Mouse (Mus musculus): ENCODE measurements around the gene Fancc. TPM values are rescaled to one million over a fixed set of nuclear protein-coding genes. Genes with fewer than 3 reads are reported as not detected.
A peak's percentile ranks its signal among the peaks of the same experiment; 100 is the strongest.

Gene Fancc
- polyA plus RNA-seq, 1 experiment from 2014 or later, result 23.4 TPM

DNA sequence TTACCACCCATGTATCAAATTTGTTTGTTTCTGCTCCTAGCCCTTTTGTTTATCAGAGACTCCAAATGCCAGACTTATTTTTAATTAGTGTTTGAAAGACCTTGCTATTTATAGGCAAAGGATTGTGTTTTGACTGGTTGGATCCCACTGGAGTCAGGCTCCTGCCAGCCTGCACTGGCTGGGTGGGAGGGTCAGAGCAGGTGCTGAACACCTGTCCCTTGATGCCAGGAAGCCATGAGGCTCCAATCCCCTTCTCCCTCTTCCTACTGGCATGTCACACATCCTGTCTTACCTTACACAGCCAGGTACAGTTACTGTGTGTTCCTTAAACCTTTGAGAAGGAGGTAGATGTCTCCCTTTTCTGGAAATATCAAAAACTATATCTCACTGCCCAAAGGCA, 213.8 kb downstream of the Fancc start:
- no peak overlapping the region for H3K27ac ChIP-seq
- no peak overlapping the region for H3K4me3 ChIP-seq
- H3K27me3 ChIP-seq (ENCODE audit: insufficient read depth, poor library complexity, severe bottlenecking), result peaks cover 31% of the 10 kb centered on the region
- peaks cover 31% of the 10 kb centered on the region for H3K4me1 ChIP-seq (replicated peaks)
- peaks cover 39% of the 10 kb centered on the region for H3K36me3 ChIP-seq
- DNase-seq (ENCODE audit: low spot score), result no peak
- H3K9me3 ChIP-seq, result no peaks in the 10 kb centered on the region

DNA sequence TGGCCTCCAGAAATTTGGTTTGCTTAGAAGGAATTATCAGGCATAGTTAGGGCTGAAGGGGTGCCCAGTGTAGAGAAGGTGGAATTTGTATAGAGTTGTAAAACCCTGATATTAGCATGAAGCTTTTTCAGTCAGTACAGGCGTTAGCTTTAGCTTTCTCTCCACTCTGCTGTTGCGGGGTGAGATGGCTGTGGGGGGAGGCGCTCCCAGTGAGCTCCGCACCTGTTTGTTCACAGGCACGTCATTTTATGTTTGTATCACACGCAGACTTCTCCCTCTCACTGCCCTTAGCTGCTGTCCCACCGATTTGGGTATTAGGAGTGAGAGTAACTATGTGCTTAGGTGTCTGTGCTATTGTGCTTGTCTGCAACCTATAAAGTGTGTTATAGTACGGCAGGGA, 215.9 kb downstream of the Fancc start:
- WGBS, result 88% methylated on average over 8 of the region's 8 CpGs
- Histone ChIP-seq H3K27ac (no peak overlapping the region), H3K4me1 (replicated peaks) (peaks cover 37% of the 10 kb centered on the region)

DNA sequence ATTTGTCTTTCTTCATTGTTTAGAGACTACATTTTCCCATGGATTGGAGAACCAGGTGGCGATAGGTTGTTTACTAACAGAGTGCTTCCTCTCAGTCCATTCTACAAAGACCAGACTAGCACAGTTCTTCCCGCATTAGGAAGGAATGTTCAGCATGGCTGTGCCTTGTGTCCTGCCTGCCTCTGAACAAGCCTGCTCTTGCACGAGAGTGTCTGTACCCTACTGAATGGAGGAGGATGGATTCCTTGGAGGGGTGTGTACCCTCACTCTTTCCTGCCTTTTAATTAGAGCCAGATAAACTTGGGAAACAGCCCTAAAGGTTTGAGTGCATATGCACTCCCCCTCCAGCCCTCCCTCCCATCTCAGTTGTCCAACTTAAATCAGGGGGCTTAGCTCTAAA, 216.7 kb downstream of the Fancc start:
- H3K4me3 ChIP-seq, result no peak overlapping the region

More for the DNA sequence above, 215.9 kb downstream of the Fancc start:
- no peak for DNase-seq (ENCODE audit: low spot score)
- peaks cover 43% of the 10 kb centered on the region for H3K27me3 ChIP-seq (ENCODE audit: insufficient read depth, poor library complexity, severe bottlenecking)
- peaks cover 24% of the 10 kb centered on the region for H3K36me3 ChIP-seq
- no peak overlapping the region for H3K4me3 ChIP-seq
- no peaks in the 10 kb centered on the region for H3K9me3 ChIP-seq

DNA sequence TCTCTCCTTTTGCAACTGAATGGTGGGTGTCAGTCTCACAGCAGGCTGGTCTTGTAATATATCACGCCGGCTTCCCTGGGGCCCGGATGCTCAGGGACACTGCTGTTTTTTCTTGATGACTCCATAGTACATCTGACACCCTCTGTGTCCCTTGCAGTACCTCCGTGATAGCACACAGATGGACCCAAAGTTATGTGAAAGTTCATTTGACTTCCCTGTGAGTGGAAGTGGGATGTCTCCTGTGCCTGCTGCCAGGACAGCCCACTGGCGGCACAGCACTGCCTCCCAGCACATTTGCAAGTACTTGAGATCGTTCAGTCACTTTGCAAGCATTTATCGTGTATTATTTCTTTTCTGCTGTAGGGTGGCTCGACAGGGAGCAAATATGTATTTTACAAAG, 217.3 kb downstream of the Fancc start:
- Histone ChIP-seq H3K27me3 (ENCODE audit: insufficient read depth, poor library complexity, severe bottlenecking) (peaks cover 51% of the 10 kb centered on the region), H3K9me3 (no peaks in the 10 kb centered on the region), H3K4me3 (peak overlapping the region; percentile 31), H3K4me1 (replicated peaks) (peaks cover 37% of the 10 kb centered on the region), H3K36me3 (peaks cover 16% of the 10 kb centered on the region; the same call in 1 of the 2 replicates), H3K27ac (peak overlapping the region; percentile 84; the same call in 1 of the 2 replicates)
- DNase-seq (ENCODE audit: low spot score), result no peak
- 51% methylated on average over 8 of the region's 8 CpGs for WGBS

More for the DNA sequence above, 216.7 kb downstream of the Fancc start:
- 48% methylated on average over 3 of the region's 3 CpGs for WGBS
- Histone ChIP-seq H3K27ac (no peak overlapping the region), H3K27me3 (ENCODE audit: insufficient read depth, poor library complexity, severe bottlenecking) (peaks cover 47% of the 10 kb centered on the region), H3K4me1 (replicated peaks) (peaks cover 37% of the 10 kb centered on the region), H3K9me3 (no peaks in the 10 kb centered on the region), H3K36me3 (peaks cover 18% of the 10 kb centered on the region)
- DNase-seq (ENCODE audit: low spot score), result no peak

DNA sequence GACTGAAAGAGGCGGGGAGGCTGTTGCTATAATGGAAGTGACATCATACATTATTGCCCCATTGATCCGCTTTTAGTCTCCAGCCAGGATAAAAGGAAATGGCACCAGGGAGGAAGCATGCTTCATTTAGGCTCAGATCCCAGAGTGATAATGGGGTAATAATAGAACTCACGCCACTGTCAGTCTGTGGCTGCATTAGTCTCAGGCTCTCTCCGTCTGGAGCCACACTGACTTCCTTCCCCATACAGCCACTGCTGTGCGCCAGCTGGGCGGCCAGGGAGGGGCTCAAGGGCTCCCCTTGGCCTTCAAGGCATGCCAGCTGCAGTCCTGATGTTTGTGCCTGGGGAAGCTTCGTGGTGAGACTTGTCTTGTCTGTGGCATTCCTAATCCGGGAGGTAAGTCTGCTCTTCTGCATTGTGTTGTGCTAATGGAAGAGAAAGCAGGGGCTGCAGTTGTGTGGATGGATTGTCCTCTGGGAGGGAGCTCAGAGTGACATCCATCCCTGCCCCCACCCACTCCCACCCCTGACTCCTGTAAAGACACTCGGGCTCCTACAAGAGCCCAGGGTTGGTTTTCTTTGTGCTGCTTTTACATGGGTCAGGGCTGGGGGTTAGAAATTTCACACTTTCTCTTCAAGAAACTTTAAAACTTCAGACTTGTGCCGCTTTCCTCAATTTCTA, 218.1 kb downstream of the Fancc start:
- Histone ChIP-seq H3K27me3 (ENCODE audit: insufficient read depth, poor library complexity, severe bottlenecking) (peaks cover 60% of the 10 kb centered on the region), H3K4me1 (replicated peaks) (peaks cover 38% of the 10 kb centered on the region), H3K27ac (peak overlapping the region; percentile 84), H3K4me3 (peak overlapping the region; percentile 31), H3K36me3 (peaks cover 15% of the 10 kb centered on the region; the same call in 1 of the 2 replicates), H3K9me3 (no peaks in the 10 kb centered on the region)
- peak; percentile 65 for DNase-seq (ENCODE audit: low spot score)
- 8% methylated on average over 10 of the region's 10 CpGs for WGBS

DNA sequence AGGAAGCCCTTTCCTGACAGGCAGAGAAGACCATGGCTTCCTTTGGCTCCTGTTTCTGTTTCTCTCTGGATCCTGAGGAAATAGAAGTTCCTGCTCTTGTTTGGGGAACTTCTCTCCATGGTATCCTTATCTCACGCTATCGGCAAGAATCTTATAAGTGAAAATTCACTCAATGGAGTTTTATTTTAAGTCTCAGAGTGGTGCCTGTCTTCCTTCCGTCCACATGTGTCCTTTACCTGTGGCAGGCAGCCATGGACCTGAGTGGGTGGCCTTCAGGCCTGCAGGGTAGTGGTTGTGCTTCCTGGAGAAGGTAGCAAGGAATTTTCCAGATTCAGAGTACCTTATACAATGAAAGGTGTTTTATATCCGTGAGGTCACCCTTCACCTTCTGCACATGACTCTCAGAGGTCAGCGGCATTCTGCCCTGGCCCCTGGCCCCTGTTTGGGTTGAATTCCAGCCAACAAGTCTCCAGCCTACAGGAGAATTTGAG, 218.9 kb downstream of the Fancc start:
- H3K27me3 ChIP-seq (ENCODE audit: insufficient read depth, poor library complexity, severe bottlenecking), result peaks cover 62% of the 10 kb centered on the region
- H3K4me1 ChIP-seq (replicated peaks), result peaks cover 43% of the 10 kb centered on the region
- no peak for DNase-seq (ENCODE audit: low spot score)
- peaks cover 7% of the 10 kb centered on the region; the same call in 1 of the 2 replicates for H3K36me3 ChIP-seq
- 53% methylated on average over 5 of the region's 5 CpGs for WGBS
- H3K9me3 ChIP-seq, result no peaks in the 10 kb centered on the region
- H3K4me3 ChIP-seq, result no peak overlapping the region
- H3K27ac ChIP-seq, result peak overlapping the region; percentile 84

DNA sequence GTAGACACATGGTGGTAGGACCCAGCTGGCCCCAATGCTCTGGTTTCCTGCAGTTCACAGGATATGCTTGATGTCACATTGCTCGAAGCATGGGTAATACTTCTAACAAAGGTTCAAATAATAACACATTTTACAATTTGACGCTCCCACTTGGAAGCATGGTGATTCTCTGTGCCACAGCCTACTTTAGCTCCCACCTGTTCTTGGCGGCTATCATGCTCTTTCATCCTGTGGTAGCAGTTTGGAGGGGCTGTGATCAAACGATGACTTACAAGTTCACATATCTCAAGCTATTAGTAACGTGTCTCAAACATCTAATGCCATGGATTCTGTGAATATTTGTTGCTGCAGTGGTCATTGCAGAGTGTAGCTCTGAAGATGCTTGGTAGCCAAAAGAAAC, 219.8 kb downstream of the Fancc start:
- Histone ChIP-seq H3K4me1 (replicated peaks) (peaks cover 51% of the 10 kb centered on the region), H3K36me3 (peaks cover 4% of the 10 kb centered on the region; the same call in 1 of the 2 replicates), H3K9me3 (no peaks in the 10 kb centered on the region), H3K27ac (no peak overlapping the region), H3K4me3 (no peak overlapping the region), H3K27me3 (ENCODE audit: insufficient read depth, poor library complexity, severe bottlenecking) (peaks cover 67% of the 10 kb centered on the region)
- 86% methylated on average over 5 of the region's 5 CpGs for WGBS
- DNase-seq (ENCODE audit: low spot score), result no peak

DNA sequence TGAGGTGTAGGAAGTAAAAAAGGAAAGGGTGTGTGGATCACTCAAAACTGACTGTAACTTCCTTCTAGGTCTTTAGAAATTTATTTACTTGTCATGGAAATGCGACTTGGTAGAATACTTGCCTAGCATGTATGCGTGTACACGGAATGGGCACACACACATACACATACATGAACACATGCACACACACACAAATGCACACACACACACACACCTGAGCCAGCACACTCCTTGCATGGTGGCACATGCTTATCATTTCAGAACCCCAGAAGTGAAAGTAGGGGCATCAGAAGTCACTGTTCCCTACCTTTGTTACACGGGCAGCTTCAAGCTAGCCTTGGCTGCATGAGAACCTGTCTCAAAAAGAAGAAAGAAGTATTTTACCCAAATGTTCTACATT, 220.7 kb downstream of the Fancc start:
- Histone ChIP-seq H3K4me1 (replicated peaks) (peaks cover 59% of the 10 kb centered on the region), H3K27me3 (ENCODE audit: insufficient read depth, poor library complexity, severe bottlenecking) (peaks cover 69% of the 10 kb centered on the region), H3K4me3 (no peak overlapping the region), H3K9me3 (no peaks in the 10 kb centered on the region), H3K27ac (no peak overlapping the region), H3K36me3 (no peaks in the 10 kb centered on the region)
- no peak for DNase-seq (ENCODE audit: low spot score)
- 97% methylated on average over 4 of the region's 4 CpGs for WGBS

DNA sequence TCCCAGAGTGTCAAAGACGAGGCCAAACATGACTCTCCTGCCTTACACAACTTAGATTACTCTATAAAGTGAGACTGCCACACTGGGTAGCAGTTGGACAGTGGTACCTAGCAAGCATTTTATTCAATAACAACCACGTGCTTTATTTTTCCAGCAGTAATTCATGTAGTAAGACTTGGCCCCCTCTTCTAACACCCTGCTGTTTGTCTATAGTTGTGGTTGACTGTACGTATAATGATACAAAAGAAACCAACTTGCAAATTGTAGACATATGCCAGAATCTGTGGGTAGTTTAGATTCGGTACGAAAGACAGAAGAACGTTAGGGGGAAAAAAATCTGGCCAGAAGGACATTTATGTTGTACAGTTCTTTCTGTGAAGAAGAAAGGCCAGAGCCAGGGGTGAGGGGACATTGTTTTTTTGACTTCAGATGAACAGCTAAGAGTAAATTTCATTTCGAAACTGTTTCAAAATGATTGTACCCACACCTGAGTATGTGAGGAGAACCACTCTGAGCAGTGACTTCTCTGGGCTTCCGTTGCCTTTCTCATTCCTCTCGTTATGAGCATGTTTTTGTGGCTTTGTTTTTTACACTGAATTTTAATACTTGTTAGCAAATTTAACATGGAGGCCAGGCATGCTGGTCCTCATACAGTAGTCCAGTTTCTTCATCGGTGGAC, 222.5 kb downstream of the Fancc start:
- peaks cover 47% of the 10 kb centered on the region for H3K4me1 ChIP-seq (replicated peaks)
- H3K27me3 ChIP-seq (ENCODE audit: insufficient read depth, poor library complexity, severe bottlenecking), result peaks cover 78% of the 10 kb centered on the region
- H3K36me3 ChIP-seq, result no peaks in the 10 kb centered on the region
- H3K9me3 ChIP-seq, result no peaks in the 10 kb centered on the region
- peak overlapping the region; percentile 57; the same call in 1 of the 2 replicates for H3K4me3 ChIP-seq
- DNase-seq (ENCODE audit: low spot score), result no peak
- H3K27ac ChIP-seq, result no peak overlapping the region
- 87% methylated on average over 10 of the region's 10 CpGs for WGBS

DNA sequence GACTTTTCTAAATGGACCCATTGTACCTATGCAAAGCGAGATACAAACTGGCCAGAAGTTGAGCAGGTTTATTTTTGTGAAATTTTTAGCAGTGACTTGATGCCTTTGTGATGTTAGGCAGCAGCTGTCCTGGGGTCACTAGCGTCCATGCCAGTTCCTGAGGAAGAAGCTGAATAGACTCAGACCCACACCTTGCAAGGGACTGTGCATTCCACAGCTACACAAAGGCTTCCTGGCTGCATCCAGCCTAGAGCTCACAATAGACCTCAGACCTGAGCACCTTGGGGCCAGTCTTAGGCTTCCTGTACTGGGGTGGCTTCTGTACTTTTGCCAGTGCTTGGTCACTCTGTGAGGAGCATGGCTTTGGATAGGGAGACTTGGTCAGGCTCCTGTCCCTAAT, 223.2 kb downstream of the Fancc start:
- WGBS, result 32% methylated on average over 2 of the region's 2 CpGs
- no peak for DNase-seq (ENCODE audit: low spot score)
- Histone ChIP-seq H3K9me3 (no peaks in the 10 kb centered on the region), H3K27me3 (ENCODE audit: insufficient read depth, poor library complexity, severe bottlenecking) (peaks cover 85% of the 10 kb centered on the region), H3K4me3 (peak overlapping the region; percentile 57), H3K4me1 (replicated peaks) (peaks cover 39% of the 10 kb centered on the region), H3K36me3 (no peaks in the 10 kb centered on the region), H3K27ac (peak overlapping the region; percentile 56; the same call in 1 of the 2 replicates)

DNA sequence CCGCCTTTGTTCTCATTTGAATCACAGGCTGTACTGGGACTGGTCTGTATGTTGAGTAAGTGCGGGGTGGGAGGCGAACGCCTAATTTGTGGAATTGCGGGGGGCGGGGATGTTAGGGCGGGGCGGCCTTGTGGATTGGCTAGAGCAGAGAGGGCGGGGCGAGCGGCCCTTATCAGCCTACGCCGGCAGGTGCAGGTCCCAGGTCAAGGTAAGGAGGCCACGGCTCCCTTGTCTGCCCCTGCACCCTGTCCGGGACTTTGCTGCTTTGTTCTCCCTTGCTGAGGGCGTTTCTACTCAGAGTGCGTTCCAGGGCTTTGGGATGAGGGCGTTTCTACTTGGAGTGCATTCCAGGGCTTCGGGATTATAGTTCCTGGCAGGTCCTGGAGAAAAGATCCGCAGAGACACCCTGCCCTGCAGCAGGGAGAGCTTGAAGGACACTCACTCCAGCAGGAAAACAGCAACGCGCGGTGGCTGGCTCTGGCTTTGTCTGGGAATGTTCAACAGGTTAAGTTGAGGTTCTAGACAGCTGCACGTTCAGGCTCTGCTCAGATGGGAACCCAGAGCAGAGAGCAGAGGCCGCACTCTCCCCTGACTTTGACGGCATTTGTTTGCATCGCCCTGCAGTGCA, 224.4 kb downstream of the Fancc start:
- Histone ChIP-seq H3K27me3 (ENCODE audit: insufficient read depth, poor library complexity, severe bottlenecking) (peaks cover 85% of the 10 kb centered on the region), H3K36me3 (no peaks in the 10 kb centered on the region), H3K4me1 (replicated peaks) (peaks cover 28% of the 10 kb centered on the region), H3K27ac (peak overlapping the region; percentile 83), H3K4me3 (peak overlapping the region; percentile 57), H3K9me3 (no peaks in the 10 kb centered on the region)
- DNase-seq (ENCODE audit: low spot score), result peak; percentile 75
- WGBS, result under 1% methylated on average over 27 of the region's 27 CpGs

DNA sequence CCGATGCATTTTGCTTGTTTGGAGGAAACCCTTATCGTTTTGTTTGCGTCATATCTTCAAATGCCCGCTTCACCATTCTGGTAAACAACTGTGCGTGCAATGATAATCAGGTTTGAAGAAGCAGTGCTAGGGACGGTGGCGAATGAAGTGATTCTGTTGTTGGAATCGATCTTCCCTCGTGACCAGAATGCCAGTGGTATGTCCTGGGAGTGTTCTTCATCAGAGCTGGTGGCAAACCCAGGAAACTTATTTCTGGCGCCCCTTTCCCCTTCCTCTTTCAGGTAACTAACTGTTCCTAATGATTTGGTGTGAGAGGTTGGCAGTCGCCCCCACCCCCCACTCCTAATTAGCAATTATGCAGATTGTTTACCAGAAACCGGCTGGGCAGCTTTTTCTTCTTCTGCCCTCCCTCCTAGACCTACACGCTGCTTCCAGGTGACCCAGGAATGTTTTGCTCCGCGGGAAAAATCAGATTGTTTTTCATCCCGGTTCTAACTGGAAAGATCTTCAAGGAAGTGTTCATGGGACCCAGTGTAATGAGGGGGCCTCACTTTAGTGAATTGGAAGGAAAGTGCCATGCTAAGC, 225.0 kb downstream of the Fancc start:
- DNase-seq (ENCODE audit: low spot score), result peak; percentile 23
- Histone ChIP-seq H3K27ac (peak overlapping the region; percentile 83), H3K9me3 (no peaks in the 10 kb centered on the region), H3K36me3 (no peaks in the 10 kb centered on the region), H3K4me3 (peak overlapping the region; percentile 57), H3K4me1 (replicated peaks) (peaks cover 28% of the 10 kb centered on the region), H3K27me3 (ENCODE audit: insufficient read depth, poor library complexity, severe bottlenecking) (peaks cover 79% of the 10 kb centered on the region)
- WGBS, result 4% methylated on average over 16 of the region's 16 CpGs
